Mouse (Mus musculus) gastrocnemius, postnatal 4 days (tissue): ENCODE measurements at regions not wholly inside any gene's neighbourhood (a gene's known extent, or its start where the extent isn't known, plus 50 kb on each side); places are given as distances from the start of the nearest gene placed in this dataset.

ENCODE experiments used
- DNase-seq, 2 experiments: peaks; one replicate each; pipeline ENCODE4 v3.0.0; 2021 to 2022; ENCODE audit warnings: low spot score in 2 of 2, mixed read lengths in 2 of 2

GRCm38 (mm10) chr2:163138688-163139385 lies 51.2 kb upstream of the Gtsf1l start:
- no peak for DNase-seq

- no peak for DNase-seq
These were observed 55.2 kb upstream of the Gtsf1l start for GRCm38 (mm10) chr2:163142762-163143388.

- no peak for DNase-seq
These were observed 55.8 kb upstream of the Gtsf1l start for GRCm38 (mm10) chr2:163143413-163143812.

GRCm38 (mm10) chr2:163146001-163146400 lies 56.9 kb upstream of the Tox2 start:
- no peak for DNase-seq

- no peak for DNase-seq
These were observed 56.4 kb upstream of the Tox2 start for GRCm38 (mm10) chr2:163146481-163146880.

- no peak for DNase-seq
These were observed 55.5 kb upstream of the Tox2 start for GRCm38 (mm10) chr2:163147381-163147780.

GRCm38 (mm10) chr2:163151016-163151415 lies 51.9 kb upstream of the Tox2 start:
- DNase-seq = no peak

- peak; percentile 35 to 54 for DNase-seq
These were observed 50.4 kb upstream of the Tox2 start for GRCm38 (mm10) chr2:163152340-163153033.
